Mouse (Mus musculus) megakaryocyte, embryonic 14.5 days (primary cell): ENCODE measurements around the gene Rab3ip.

Source experiments
- FLI1 ChIP-seq: IDR thresholded peaks from 2 replicates; pipeline ENCODE4 v1.6.1; 2012; ENCODE audit warnings: low read length, inconsistent platforms, mixed read lengths
- GATA1 ChIP-seq: IDR thresholded peaks from 3 replicates; pipeline ENCODE4 v1.6.1; 2012; ENCODE audit warnings: mixed read lengths, low read length, inconsistent platforms, borderline replicate concordance

DNA sequence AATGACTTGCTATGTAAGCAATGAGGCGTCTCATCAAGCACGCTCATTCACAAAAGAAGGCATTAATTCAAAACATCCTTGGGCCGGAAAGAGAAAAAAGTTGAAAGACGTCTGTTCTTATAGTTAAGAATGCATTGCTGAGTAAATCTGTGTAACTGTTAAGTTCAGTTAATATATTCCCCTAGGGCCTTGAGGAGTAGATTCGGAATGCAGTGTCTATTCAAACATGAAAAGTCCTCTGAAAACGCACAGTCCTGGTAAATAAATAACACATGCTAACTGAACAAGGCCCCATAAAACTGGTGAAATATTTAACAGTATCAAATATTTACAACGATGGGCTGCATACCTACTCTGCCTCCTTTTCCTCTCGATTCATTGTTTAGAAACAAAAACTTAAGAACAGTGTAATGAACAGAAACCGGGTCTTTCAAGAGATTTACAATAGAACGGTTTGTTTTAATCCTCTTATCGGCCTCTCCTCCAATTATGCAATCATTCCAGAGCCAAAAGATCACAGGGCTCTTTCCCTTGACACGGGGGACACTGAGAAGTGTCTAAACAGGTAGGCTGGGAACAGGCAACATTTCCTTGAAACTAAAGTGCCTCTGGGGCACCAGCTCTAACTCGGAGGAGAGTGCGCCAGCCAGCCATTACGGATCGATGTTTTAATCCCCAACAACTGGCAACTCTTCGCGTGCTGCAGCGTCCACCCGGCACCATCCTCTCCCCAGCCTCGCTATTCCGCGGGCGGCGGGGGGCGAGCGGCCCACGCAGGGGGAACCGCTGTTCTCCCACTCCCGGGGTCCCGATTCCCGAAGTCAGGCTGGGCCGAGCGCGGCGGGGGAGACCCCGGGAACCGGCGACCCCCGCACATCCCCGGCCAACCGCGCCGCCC, 1.2 kb downstream of the Rab3ip start:
- no peak for TF ChIP-seq GATA1
- no peak for TF ChIP-seq FLI1
